Mouse (Mus musculus): ENCODE measurements around the gene Rcn1. TPM values are rescaled to one million over a fixed set of nuclear protein-coding genes. Genes with fewer than 3 reads are reported as not detected.

Rcn1 gene
- 100 to 1,000 TPM in 2 of 4 experiments, 10 to 100 TPM in 2; 34.8 to 283 (median 132) TPM for total RNA-seq (2022)

DNA sequence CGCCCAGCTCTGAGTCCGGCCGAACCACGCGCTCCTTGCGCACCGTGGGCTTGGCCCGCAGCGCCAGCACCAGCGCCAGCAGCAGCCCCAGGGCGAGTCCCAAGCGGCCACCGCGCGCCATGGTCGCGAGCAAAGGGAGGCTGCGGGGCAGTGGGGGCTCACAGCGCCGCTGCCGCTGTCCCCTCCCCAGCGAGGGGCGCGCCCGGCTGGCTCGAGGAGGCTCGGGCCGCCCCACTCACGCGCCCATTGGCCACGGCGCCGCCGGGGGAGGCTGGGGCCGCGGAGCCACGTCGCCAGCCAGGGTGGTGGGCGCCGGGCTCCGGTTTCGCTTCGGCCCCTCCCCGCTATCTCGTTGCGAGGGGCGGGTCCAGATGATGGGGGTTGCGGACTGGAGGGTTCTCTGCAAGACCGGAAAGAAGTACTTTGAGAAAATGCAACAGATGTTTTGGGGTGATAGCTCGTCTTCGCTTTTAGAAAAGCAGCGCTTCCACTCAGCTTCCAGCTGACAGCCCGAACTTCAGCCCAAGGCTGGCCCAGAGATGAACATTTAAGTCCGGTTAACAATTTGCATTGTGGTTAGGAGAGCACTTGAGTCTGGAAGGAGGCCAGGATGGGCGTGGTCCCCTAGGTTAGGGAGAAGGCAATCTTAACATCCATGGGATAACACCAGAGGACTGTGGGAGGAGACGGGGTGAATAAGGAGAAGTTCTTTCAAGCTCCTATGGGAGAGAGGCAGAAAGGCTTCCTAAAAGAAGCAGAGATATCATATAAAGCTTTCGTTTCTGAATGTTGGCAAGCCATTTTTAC lies at the start of gene Rcn1:
Gene Rcn1, minus strand, starts transcription at position 235 of the 807 bp plus-strand sequence.
- DNase-seq, result peak; percentile 72

DNA sequence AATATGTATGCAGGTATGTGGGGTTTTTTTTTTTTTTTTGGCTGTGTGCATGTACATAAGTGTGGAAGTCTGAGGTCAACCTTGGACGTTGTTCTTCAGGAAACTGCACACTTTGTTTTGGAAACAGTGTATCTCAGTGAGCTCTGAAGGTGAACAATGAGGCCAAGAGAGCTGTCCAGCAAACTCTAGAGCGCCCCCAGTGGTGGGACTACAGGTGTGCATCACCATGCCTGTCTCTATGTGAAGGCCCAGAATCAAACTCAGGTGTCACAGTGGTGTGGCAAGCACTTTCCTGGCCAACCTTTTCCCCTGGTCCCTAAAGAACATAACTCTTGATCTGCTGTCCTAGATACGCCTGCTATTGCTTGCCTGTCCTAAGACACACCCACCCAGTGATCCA lies 45.0 kb upstream of the Rcn1 start:
- no peak for DNase-seq

DNA sequence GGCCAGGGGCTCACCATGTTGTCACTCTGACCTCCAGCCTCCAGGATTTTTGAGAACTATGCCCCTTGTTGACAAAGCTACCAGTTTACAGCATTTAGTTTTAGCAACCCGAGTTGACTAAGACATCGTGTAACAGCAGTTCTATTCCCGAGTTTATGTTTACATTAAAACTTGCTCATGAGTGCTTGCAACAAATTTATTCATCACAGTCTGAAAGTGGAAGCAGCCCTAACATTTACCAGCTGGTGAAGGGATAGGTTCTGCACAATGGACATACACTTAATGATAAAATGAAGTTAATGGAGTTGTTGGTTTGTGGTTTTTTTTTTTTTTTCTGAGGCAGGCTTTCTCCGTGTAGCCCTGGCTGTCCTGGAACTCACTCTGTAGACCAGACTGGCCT lies 39.9 kb upstream of the Rcn1 start:
- no peak for DNase-seq

DNA sequence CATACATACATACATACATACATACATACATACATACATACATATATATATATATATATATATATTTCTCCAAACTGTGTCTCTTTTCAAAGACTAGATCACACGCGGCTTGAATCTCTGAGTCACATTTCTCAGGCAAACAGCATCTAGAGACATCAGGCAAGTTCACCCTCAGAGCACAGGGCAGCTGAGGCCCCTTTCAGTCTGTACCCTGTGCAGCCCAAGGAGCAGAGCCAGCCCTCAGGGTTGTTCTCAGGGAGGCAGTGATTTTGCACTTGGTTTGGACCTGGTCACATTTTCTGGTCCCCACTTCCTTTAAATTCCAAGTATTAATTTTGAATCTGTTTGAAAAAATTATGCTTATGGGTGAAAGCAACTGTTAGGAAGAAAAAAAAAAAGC lies 39.4 kb upstream of the Rcn1 start:
- DNase-seq, result no peak

DNA sequence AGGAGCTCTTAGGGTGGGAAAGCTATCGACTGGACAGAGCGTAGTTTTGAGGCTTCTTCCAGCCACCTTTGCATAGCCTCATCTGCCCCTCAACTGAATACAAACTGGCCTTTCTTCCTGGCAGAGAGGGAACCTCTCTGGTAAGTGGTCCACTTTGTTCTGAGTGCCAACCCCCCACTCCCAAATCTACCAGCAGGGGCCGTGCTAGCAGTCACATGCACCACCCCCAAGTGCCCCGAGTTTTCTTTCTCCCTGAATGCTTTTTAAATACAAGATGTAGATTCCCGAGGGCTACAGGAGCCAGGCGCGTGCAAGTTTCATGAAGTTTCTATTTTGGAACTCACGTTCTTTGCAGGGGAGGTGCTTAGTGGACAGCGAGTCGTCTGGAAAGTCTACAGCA lies 33.8 kb upstream of the Rcn1 start:
- DNase-seq, result no peak

DNA sequence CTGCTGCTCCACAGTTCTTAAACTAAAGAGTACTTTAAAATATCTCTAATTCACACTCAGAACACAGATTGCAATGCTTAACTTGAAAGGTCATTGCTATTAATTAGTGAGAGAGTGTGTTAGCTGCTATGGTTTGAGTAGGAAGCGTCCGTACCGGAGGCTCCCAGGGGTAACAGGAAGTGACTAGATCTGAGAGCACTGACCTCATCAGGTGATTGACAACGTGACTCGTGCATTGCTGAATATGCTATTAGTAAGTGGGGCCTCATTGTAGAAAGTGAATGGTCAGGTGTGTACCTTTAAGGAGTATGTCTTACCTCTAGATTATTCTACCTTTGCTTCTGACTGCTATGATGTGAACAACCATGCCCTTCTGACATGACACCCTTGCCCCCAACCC lies 31.3 kb upstream of the Rcn1 start:
- no peak for DNase-seq

DNA sequence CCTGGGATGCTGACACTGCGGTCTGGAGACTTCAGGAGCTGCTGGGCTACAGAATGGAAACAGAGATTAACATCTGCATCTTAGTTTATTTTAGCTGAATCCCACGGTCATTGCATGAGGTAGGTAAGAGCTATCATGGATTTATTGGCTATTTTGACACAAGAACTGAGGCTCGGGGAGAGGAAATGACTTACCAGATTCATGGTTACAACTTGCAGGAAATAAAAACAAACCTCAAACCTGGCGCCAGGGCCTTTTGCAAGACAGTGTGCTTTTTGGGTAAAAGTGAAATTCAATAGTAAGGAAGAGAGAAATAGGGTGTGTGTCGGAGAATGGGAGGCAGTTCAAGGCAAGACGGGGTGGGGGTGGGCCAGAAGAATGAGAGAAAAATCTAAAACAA lies 30.8 kb upstream of the Rcn1 start:
- no peak for DNase-seq

DNA sequence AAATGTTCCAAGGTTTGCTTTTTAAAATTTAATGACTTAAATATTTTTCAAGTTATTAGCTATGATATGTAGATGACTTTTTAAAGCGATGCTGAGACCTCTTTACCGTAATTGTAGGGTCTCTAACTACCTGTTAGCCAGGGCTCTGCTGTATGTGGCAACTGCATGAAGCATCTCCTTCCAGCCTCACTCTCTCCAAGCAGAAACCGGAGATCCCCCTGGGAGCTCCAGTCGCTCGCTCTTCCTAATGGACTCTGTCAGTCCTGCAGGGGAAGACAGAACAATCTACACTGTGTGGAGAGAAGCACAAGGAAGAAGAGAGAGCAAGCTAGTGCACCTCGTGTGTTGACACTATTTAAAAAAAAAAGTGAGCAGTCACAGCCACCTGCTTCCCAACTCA lies 29.3 kb upstream of the Rcn1 start:
- no peak for DNase-seq

DNA sequence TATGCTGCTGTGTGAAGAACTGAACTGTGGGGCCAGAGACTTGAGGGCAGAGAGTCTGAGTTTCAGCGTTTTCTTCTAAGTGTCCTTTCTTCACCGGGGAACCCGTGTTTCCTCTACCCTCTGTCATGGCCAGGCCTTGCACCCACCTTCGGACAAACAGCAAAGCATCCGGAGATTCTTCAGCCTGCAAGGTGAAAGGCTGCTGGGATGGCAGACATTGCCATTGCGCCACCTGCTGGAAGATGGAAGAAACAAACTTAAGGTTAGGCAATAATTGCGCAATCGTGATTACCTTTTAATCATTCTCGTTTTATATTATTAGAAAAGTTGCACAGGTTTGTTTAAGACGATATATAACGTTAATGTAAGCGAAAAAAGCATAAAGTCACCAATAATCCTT lies 28.9 kb upstream of the Rcn1 start:
- peak; percentile 33 for DNase-seq

DNA sequence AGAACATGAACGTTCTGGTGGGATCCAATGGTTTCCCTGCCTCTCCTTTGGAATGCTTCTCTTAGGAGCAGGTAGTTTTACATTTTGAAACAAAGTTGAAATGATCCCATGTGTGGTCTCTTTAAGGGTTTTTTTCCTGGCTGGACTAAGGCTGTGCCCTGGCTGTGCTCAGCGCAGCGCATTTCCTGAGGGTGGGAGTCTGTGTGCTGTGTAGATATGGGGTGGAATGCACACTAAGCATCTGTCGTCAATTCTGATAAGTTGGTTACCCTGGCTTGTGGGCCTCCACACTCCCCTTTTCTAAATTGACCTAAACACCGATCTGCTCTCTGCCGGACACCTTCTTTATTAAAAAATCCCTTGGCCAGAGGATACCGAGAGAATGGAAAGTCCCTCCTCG lies 28.3 kb upstream of the Rcn1 start:
- DNase-seq, result no peak

DNA sequence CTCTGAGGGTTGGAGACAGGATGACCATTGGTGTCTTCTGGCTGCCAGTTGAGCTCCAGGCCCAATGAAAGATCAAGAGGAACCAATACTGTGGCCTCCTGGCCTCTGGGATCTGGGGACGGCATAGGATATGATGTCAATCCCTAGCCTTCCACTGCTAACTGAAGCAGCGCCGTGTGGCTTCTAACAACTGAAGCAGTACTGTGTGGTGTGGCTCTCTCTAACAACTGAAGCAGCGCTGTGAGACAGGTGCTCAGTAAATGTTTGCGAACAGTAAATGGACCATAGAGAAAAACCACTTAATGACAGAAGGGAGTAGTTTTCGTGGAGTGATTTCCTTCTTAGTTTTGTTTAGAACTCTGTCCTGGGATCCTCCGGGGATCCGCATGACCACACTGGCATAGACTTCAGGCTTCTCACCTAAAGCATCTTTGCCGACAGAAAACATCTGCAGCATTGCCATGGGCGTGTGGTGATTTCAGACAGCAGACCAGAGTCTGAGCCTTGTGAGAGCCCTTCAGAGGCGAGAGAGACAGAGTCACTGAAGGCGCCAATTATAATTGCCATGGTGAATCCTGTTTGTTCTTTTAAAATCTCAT lies 19.6 kb upstream of the Rcn1 start:
- no peak for DNase-seq

DNA sequence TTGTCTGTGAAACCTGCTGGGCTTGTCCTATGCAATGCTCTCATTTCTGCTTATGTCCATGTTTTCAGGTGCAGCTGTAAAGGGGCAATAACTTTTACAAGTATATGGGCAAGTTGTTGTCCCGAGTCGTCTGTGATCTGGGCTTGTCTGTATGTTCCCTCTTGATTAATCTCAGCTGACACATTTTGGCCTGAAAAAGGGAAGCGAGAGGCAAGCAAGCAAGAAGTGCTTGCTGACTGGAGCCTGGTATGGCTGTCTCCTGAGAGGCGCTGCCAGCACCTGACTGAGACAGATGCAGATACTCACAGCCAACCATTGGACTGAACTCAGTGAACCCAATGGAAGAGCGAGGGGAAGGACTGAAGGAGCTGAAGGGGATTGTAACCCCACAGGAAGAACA lies 18.5 kb upstream of the Rcn1 start:
- DNase-seq, result no peak

DNA sequence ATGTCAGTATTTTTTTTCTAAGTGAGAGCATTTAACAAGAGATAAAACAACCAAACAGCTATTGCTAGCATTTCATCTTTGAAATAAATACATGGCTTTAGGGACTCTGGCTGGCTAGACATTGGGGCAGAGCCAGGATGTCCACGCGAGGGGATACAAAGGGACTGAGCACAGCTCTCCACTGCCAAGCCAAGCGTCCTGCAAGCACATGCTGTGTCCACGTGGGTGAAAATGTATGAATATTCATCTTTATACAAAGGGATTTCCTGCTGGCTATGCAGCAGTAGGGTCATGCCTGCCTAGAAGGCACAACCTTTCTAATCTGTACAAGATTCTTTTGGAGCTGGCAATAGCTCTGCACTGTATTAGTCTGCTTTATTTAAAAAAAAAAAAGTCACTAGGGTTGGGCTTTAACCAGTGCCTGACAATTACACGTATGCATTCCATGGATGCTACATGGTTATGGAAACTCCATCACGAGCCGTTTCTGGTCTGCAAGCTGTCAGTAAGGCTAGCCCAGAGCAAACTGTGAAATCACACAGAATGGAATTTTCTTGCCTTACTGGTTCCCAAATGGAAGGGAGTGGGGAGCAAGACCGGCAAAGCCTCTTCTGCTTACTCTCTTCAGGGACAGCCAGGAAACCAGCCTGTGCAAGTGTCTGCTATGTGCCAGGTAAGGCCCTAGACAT lies 17.7 kb upstream of the Rcn1 start:
- no peak for DNase-seq

DNA sequence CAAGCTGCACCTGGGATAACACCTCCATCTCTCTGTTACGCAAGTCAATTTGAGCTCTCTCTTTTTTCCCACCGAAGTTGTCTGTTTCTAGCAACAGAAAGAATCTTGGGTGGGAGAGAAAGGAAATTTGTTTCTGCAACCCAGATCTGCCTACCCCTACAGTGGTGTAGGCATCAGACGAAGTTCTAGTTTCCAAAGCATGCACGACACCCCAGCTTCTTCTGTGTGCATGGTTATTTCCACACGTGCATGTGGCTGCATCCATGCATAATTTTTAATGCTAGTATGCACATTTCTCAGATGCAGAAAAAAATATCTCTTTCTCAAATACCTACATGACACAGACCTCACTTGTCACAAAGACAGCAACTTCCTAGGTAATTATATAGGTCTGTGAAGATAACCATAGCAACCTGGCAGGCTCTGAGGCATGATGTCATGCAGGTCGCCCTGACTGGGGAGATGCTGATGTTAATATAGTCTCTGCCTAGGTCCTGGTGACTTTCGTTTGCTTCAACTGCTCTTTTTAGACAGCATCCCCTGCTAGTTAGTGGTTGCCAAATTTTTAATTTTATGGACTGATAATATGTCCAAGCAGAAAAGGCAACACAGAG lies 17.0 kb upstream of the Rcn1 start:
- no peak for DNase-seq

DNA sequence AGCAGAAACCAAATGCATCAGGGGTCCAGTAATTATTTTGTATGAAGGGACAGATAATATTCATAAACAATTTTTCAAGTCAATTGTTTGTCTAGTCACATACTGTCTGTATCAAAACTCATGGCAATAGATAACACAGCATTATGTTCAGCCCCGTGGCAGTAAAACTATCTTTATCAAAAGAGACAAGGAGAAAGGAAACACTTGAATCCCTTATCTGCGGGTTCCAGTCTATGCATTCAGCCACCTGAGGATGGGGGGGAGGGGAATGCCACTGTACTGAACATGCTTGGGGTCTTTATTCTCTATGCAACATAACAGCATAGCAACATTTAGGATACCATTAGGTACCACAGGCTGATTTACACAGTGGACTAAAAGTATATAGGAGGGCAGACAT lies 15.2 kb upstream of the Rcn1 start:
- no peak for DNase-seq

DNA sequence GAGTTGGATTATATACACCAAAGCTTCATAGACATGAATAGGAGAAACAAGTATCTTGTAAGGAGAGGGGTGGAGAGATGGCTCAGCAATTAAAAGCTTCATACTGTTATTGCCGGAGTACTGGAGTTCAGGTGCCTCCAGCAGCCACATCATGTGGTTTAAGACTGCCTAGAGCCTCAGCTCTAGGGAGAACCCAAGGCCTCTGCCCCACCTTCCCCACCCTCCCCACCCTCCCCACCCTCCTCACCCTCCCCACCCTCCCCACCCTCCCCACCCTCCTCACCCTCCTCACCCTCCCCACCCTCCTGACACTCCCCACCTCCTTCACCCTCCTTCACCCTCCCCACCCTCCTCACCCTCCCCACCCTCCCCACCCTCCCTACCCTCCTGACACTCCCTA lies 10.1 kb upstream of the Rcn1 start:
- DNase-seq, result no peak

DNA sequence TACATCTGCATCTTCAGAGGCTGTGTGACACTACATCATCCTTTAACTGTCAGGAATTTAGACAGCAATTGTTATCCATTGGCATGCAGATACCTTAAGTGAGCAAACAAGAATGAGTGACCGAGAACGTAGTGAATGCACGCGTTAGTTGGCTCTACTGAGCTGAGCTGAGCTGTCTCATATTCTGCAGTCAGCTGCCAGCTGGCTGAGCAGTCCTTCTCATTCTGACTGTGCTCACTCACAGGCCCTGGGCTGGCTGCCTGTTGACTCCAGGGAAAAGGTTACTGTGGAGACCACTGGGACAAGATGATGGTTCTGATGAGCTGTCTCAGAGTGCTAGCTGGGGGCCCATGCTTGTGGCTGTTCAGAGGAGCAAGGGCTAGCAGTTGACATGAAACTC lies 9.4 kb upstream of the Rcn1 start:
- DNase-seq, result no peak

DNA sequence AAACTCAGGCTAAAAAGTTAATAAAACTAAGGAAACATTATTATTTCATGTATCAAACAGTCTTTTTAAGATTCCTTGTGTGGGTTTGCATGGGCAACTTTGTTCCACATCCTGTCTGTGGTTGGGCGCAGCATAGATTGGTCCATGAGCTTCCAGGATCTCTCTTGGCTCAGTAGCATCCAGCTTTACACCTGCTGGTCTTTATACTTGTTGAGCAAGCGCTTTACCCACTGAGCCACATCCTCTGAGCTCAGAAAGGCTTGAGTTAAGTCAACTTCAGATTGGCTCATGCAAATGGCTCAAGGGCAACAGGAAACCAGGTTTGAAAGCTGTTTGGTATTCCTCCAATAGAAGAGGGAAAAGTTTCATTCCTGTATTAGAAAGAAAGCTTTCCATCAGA lies 3.1 kb upstream of the Rcn1 start:
- DNase-seq, result no peak

DNA sequence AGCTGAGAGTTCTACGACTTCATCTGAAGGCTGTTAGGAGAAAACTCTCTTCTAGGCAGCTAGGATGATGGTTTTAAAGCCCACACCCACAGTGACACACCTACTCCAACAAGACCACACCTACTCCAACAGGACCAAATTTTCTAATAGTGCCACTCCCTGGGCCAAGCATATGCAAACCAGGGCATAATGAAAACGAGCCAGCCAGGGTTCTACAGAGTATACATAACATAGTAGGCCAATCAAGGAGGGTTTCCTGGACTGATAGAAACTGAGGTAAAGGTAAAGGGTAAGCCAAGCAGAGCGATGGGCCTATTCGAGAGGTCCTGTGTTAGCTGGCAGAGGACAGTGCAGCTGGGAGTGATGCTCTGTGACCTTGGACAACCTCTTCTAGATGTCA lies 1.4 kb upstream of the Rcn1 start:
- DNase-seq, result no peak

DNA sequence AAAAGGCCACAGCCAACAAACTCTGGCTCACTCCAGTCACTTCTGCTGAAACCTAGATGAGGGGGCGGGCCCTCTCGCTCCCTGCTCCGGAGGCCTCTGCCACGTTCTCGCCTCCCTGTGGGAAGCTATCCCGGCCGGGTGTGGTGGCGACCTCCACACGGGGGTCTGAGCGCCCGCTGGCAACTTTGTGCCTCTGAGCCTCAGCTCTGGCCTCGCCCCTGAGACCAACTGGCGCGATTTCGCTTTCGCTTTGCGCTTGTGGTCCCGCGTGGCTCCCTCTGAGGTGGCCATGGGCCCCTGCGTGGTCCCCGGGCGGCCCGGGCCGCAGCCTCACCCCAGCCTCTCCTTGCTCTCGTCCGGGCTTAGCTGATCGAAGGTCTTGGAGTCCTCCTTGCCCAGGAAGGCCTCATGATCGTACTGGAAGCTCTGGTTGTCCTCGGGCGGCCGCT lies 459 bp downstream of the Rcn1 start:
- DNase-seq, result peak; percentile 23

DNA sequence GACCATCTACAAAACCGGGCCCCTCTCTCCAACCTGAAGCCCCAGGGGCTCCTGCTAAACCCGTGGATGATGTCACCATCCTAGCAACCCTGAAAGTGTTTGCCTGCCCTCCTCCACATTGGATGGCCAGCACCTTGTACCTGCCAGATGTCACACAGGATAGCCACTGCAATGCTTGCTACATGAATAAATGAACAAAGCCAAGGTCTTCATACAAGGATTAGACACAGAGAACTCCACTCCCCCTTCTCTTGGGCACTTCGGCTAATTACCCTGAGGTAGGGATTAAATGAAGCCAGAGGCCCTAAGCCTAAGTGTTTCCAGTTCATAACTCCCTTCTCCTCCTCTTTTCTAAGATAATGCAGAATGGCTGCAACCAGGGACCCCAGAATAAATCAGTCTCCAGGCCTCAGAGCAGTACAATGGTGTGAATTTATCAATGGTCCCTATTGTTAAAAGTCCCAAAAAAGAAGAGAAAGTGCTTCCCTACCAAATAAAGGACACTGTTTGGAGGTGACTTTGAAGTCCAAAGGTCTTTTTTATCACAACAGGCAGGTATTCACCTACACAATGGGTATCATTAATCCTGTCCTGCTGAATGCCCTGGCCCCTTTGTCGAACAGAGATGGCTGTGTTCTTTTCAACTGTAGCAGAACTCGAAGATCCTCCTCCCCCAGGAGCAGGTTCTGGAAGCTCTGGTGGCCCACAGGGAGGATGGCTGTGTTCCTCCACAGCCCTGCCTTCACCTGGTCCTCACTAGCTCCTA lies 1.5 kb downstream of the Rcn1 start:
- DNase-seq, result no peak

DNA sequence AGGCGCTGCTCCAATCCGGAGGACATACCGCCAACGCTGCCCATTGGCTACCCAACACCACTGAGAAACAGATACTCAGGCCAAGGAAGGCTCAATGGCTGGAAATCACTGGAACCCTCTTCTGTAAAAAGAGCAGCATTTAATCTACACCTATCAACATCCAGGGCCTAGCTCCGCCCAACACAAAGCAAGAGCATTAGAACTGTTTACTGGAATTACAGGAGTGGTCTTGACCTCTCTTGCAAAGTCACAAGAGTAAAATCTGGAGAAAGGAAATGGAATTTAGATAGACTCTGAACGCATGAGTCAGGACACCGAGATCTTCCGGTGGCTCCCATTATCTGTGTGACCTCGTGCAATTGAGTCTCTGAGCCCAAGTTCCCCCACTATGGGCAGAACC lies 3.1 kb downstream of the Rcn1 start:
- DNase-seq, result no peak

DNA sequence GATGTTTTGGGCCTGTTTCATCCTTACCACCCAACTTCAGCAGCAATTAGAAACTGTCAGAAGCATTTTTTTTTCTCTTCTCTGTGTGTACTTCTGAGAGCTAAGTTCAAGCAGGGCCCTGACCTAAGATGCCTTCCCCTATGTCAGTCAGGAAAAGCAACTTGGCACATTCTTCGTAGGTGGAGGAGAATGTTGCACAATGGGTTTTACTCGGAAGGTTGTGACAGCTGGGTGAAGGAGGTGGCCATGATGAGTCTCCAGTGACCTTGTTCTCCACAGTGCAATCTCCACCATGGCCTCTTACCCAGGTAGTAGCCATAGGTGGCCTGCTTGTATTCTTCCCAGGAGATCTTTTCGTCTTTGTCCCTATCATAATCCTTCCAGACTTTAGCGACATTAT lies 4.7 kb downstream of the Rcn1 start:
- DNase-seq, result peak; percentile 58
